Mouse (Mus musculus) regulatory T cell (primary cell): ENCODE results near the gene Hes7.

Source experiments
- in situ Hi-C: fragments of 300-600 bp; cut with MboI, MseI; formaldehyde crosslinking; loops from one replicate; pipeline ENCODE4 v1.15.1; 2025; ENCODE audit warnings: high pct_unique_total_duplicates

Gene Hes7

GRCm38 (mm10) chr11:69087597-69087996 lies 32.6 kb upstream of the Hes7 start:
- in situ Hi-C loops = loop anchor here (10.0 kb wide), 1 partner anchor 1677 kb away; the partner anchor contains the start of gene Zfp3

- in situ Hi-C loops = loop anchor here (10.0 kb wide), 1 partner anchor 1677 kb away; the partner anchor contains the start of gene Zfp3
Observed at GRCm38 (mm10) chr11:69088103-69088855, 31.9 kb upstream of the Hes7 start, which contains the start of gene Vamp2. TSS of gene Vamp2 (plus strand) at chr11:69088490.

- in situ Hi-C loops = loop anchor here (10.0 kb wide), 1 partner anchor 1676 kb away; the partner anchor contains the start of gene Zfp3
Observed at GRCm38 (mm10) chr11:69088856-69089615, 31.2 kb upstream of the Hes7 start.

GRCm38 (mm10) chr11:69089616-69090290 lies 30.5 kb upstream of the Hes7 start:
- in situ Hi-C loops = loop anchor here (10.0 kb wide), 2 partner anchors 905 to 1675 kb away; partner anchors contain the start of genes Gabarap, Phf23 and Zfp3

GRCm38 (mm10) chr11:69090367-69090766 lies 29.8 kb upstream of the Hes7 start:
- in situ Hi-C loops = loop anchor here (10.0 kb wide), 1 partner anchor 904 kb away; the partner anchor contains the start of genes Gabarap and Phf23

GRCm38 (mm10) chr11:69091566-69092385 lies 28.4 kb upstream of the Hes7 start:
- in situ Hi-C loops = loop anchor here (10.0 kb wide), 1 partner anchor 903 kb away; the partner anchor contains the start of genes Gabarap and Phf23

GRCm38 (mm10) chr11:69092386-69092751 lies 27.8 kb upstream of the Hes7 start:
- in situ Hi-C loops = loop anchor here (10.0 kb wide), 1 partner anchor 902 kb away; the partner anchor contains the start of genes Gabarap and Phf23

GRCm38 (mm10) chr11:69092871-69093270 lies 27.3 kb upstream of the Hes7 start:
- in situ Hi-C loops = loop anchor here (10.0 kb wide), 1 partner anchor 902 kb away; the partner anchor contains the start of genes Gabarap and Phf23

GRCm38 (mm10) chr11:69093856-69094255 lies 26.3 kb upstream of the Hes7 start:
- in situ Hi-C loops = loop anchor here (10.0 kb wide), 1 partner anchor 901 kb away; the partner anchor contains the start of genes Gabarap and Phf23

- in situ Hi-C loops = loop anchor here (5.0 to 10.0 kb wide), 2 partner anchors 900 to 1342 kb away; partner anchors contain the start of genes Gabarap and Phf23
Observed at GRCm38 (mm10) chr11:69094697-69095429, 25.3 kb upstream of the Hes7 start, which contains the start of gene Per1. TSS of gene Per1 (plus strand) at chr11:69095217.

GRCm38 (mm10) chr11:69095511-69096231 lies 24.5 kb upstream of the Hes7 start:
- in situ Hi-C loops = loop anchor here (5.0 to 10.0 kb wide), 2 partner anchors 899 to 1342 kb away; partner anchors contain the start of genes Gabarap and Phf23

GRCm38 (mm10) chr11:69096360-69096986 lies 23.7 kb upstream of the Hes7 start:
- in situ Hi-C loops = loop anchor here (5.0 to 10.0 kb wide), 2 partner anchors 898 to 1341 kb away; partner anchors contain the start of genes Gabarap and Phf23

- in situ Hi-C loops = loop anchor here (5.0 to 10.0 kb wide), 2 partner anchors 898 to 1340 kb away; partner anchors contain the start of genes Gabarap and Phf23
Observed at GRCm38 (mm10) chr11:69096987-69097900, 23.0 kb upstream of the Hes7 start.

GRCm38 (mm10) chr11:69098039-69098761 lies 22.0 kb upstream of the Hes7 start:
- in situ Hi-C loops = loop anchor here (5.0 to 10.0 kb wide), 2 partner anchors 897 to 1339 kb away; partner anchors contain the start of genes Gabarap and Phf23

- in situ Hi-C loops = loop anchor here (5.0 to 10.0 kb wide), 2 partner anchors 896 to 1339 kb away; partner anchors contain the start of genes Gabarap and Phf23
Observed at GRCm38 (mm10) chr11:69098762-69099091, 21.5 kb upstream of the Hes7 start.
